Mouse (Mus musculus) testis, postnatal 14 days (tissue): Measurements from ENCODE around the gene Zfp964.
A peak's percentile ranks its signal among the peaks of the same experiment; 100 is the strongest.
"Not testable (repeated sequence)": the region's sequence is repeated elsewhere in the genome, so short reads cannot be mapped to it uniquely, and the experiment has no call there.

ENCODE experiments used
- DNase-seq: peaks from one replicate; pipeline ENCODE4 v3.0.0; 2021; ENCODE audit warnings: low spot score

Zfp964 gene

DNA sequence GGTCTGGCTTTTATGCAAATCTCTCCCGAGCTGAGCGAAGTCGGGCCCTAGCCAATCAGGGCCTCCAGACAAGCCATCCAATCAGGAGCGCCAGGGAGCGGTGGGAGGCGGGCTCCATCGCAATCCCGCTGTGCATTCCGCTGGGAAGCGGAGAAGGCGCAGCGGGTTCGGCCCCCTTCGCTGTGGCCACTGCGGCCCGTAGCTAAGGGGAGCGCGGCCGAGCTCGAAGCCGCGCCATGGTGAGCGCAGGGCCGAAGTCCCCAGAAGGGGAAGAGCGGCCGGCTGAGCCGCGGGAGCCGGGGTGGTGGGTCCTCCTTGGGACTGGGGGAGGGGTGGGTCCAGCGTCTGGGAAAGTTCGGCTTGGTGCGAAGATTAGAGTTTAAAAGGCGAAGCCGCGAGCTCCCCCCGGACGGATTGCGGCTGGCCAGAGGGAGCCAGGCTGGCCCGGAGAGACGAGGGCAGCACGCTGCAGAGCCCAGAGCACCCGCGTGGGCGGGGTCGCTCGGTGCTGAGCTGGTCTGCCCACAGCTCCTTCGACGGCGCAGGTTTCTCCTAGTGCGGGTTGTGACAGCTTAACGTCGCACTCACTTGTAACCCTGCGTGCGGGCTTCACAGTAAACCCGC lies at the start of gene Zfp964:
Gene Zfp964, plus strand, starts transcription at position 122 of the 624 bp plus-strand sequence.
- DNase-seq, result peak; percentile 93

DNA sequence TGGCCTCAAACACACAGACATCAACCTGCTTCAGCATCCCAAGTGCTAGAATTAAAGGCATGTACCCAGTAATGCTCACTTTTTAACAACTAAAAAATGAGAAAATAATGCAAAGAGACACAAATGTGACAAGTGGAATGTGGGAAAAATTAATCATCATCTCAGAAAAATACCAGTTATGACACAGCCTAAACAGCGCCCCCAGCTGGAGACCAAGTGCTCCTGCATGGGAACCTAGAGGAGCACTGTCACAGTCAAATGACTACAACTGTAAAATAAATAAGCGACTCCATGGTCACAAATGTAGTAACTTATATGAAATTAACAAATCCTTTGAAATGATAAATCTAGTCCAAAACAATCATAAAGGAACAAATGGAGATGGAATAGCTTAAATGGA lies 39.6 kb upstream of the Zfp964 start:
- no peak for DNase-seq

DNA sequence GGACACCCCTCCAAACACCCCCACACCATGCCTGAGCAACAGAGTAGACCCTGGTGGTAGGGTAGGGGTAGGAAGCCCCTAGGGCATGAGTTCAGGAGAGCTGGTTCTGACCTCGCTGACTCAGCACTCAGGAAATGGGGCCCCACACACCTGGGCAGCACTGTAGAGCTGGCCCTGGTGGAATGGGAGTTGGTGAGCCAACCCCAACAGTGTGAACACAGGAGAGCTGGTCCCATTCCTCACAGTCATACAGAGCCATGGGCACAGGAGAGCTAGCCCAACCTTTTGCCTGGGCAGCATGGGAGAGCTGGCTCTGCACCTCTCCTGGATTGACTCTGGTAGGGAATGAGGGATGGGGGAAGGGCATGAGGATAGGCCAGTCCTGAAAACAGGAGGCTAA lies 36.2 kb upstream of the Zfp964 start:
- DNase-seq, result no peak

DNA sequence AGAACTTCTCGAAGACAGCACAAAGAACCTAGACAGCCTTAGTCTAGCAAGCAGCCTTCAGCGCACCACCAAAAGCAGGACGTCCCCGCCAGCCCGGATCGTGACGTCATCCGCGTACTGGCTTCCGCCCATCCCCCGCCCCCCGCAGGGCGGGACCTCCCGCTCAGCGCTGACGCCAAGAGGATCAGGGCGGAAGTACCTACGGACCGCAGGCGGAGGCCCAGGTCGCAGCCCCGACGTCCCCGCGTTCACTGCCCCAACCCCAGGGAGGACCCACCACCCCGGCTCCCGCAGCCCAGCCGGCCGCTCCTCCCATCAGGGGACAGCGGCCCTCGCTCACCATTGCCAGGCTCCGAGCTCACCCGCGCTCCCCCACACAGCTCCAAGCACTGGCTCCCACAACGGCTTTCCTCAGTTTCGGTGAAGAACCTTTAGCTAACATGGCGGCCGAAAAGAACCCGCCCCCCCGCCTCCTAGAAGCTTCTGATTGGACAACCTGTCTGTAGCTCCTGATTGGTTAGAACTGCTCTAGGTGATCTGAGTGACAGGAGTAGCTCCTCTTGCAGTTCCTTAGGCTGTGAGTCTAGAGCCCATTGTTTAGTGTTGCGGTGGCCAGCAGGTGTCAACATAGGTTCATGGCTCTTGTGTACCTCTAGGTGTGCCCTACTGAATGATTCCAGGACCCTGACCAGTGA lies 29.0 kb upstream of the Zfp964 start, which contains the start of gene Zfp868:
Gene Zfp868, minus strand, starts transcription at position 454 of the 695 bp plus-strand sequence.
- DNase-seq, result peak; percentile 96

DNA sequence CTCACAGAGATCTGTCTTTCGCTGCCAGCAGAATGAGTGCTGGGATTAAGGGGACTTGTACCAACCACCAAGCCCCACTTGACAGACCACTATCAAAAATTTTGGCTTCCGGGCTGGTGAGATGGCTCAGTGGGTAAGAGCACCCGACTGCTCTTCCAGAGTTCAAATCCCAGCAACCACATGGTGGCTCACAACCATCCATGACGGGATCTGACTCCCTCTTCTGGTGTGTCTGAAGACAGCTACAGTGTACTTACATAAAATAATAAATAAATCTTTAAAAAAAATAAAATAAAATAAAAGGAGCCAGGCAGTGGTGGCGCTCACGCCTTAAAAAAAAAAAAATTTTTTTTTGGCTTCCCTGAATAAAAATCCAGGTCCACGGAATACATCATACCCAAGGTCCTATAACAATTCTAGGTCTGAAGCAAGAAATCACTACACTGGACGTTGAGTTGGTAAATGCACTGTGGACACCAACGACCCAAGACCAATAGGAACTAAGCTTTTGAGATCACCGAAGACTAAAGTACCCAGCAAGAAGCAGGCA lies 396 bp upstream of the Zfp964 start:
- no peak for DNase-seq

DNA sequence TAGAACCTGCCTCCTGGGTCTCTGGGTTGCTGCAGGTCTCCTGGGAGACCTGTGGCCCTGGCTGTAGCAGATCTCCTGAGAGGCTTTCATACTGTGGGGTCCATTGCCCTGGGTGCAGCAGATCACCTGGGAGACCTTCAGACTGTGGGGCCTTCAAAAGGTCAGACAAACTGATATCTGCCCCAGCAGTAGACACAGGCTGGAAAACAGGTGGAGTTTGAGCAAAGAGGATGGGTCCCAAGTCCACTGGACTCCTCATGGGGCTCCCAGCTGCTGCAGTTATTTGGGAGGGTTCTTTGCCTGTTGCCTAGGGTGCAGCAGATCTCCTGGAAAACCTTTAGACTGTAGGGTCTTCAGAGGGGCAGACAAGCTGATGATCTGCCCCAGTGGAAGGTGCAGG lies 7.0 kb downstream of the Zfp964 start:
- DNase-seq, result no peak

DNA sequence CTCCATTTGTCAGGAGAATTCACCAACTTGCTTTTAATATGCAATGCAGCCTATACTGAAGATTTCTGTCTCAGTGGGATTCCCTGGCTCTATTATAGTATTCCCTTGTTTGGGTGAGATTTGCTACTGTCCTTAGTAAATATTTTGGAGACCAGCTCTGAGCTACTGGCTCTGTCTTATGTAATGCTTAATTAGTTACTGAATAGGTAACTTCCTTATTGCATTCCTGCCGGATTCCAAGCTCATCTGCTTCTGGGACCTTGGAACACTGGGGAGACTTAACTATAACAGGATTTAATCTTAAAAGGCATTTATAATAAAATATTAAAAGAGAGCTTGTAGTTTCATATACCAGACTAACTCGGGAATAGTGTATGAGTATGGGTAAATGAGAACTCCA lies 10.8 kb downstream of the Zfp964 start:
- not testable (repeated sequence) for DNase-seq

DNA sequence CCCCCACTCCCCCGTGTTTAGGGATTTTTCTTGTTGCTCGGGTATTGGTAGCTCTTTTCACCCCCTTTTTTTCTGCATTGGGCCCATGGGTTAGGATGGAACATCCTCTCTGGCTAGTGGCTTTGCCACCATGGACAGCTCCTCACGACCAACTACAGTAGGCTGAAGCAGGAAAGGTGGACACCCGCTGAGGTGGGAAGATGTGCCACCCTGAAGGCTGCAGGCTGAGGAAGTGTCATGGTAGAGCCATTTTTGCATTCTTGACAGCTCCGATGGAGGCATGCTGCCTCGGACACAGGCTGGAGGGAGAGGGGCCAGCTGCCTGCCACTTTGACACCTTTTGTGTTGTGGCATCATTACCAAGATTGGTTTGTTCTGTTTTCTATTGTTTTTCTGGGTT lies 47.5 kb downstream of the Zfp964 start:
- DNase-seq, result peak; percentile 3

DNA sequence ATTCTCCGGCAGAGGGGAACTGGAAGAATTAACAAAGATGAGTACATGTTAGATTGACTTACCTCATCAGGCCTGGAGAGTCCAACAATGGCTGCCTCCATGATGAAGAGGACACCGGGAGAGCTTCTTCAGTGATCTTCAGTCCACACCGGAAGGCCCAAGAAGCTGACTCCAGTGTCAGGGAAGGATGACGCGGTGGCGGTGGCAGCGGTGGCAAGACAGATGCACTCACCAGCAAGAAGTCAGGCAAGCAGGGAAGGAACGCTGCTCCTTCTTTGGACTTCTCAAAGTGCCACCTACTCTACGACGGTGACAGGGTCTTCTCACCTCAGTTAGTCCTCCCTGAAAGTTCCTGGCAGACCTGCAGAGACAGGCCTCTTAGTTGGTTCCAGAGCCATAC lies 56.3 kb downstream of the Zfp964 start, which contains the start of gene Zfp869:
Gene Zfp869, minus strand, starts transcription at position 101 of the 400 bp plus-strand sequence.
- not testable (repeated sequence) for DNase-seq

DNA sequence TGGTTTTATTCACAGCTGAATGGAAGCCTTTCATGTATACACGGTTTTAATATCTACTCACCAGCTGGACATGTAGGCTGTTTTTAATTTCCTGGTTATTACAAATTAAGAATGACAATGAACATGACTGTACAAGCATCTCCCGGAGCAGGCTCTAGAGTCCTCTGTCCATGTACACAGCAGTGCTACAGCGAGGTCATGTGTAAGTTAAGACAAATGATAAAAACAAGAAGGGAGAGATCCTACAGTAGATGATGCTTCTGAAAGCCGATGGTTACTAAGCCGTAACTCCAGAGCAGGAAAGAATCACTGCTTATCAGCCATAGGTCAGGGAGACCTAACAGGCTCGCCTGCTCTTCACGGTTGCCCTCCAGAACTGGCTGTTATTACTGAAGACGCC lies 59.2 kb downstream of the Zfp964 start:
- DNase-seq, result no peak

DNA sequence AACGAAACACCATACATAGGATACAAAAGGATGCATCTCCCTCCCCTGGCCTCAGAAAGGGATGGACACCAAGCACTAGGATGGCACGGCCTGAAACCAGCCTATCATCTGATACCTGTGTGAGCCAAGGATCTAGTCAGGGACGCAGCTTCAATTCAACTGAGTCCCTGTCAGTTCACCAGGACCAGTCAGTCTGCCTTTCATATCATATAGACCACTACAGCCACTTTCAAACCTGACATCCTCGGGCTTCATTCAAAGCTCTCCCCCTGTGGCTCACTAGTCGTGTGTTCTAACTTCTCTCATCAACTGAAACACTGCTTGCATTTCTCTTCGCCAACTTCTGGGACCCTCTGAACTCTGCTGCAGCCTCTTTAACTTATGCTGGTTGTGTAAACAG lies 61.1 kb downstream of the Zfp964 start:
- peak; percentile 3 for DNase-seq
